Mouse (Mus musculus): ENCODE data around the gene Pdpr.

GRCm38 (mm10) chr8:111171661-111172060, 77.2 kb downstream of the Pdpr start:
- TF ChIP-seq CTCF (IDR thresholded peaks at IDR 0.05; ENCODE audit: borderline replicate concordance, insufficient read depth, low read depth, low read length) (no peak), POLR2A (IDR thresholded peaks at IDR 0.05; ENCODE audit: borderline replicate concordance, insufficient read depth, low read length) (no peak)
